Mouse (Mus musculus) liver, embryonic 14.5 days (tissue): ENCODE measurements around the gene Gm10260.

Experiments used
- CTCF ChIP-seq: IDR thresholded peaks from 2 replicates; pipeline ENCODE4 v1.5.1; 2016; ENCODE audit warnings: antibody characterized with exemption, low read depth, control low read depth
- EP300 ChIP-seq: IDR thresholded peaks from 2 replicates; pipeline ENCODE4 v1.6.1; 2016; ENCODE audit warnings: antibody characterized with exemption, low read depth

- TF ChIP-seq CTCF (no peak), EP300 (no peak)
Measured at GRCm38 (mm10) chr13:97802386-97802785, 42.0 kb upstream of the Gm10260 start.
